Mouse (Mus musculus) forebrain, embryonic 14.5 days (tissue): ENCODE measurements around the gene Ctsw. TPM values are rescaled to one million over a fixed set of nuclear protein-coding genes. Genes with fewer than 3 reads are reported as not detected.

Experiments
- ATAC-seq: fragments of 200-750 bp; cut with Nextera tagmentation; 2 replicates; pipeline ENCODE4 v1.8.0; 2017; ENCODE audit warnings: mild to moderate bottlenecking, moderate library complexity
- DNase-seq: peaks from one replicate; pipeline ENCODE4 v3.0.0-alpha.2; 2015; ENCODE audit warnings: low spot score
- H3K27ac ChIP-seq: fragments of 300-500 bp; sonication (generic); 2 replicates; pipeline ENCODE4 v1.5.1; 2014; ENCODE audit warnings: low read depth, mild to moderate bottlenecking, control low read depth, low read length, moderate library complexity
- H3K27me3 ChIP-seq: fragments of 300-500 bp; sonication (generic); replicated peaks from 2 replicates; pipeline ENCODE4 v1.6.1; 2014; ENCODE audit warnings: low read length, control low read depth, mixed read lengths; ENCODE audit not compliant: control insufficient read depth, insufficient read depth
- H3K36me3 ChIP-seq: fragments of 300-500 bp; sonication (generic); 2 replicates; pipeline ENCODE4 v1.6.1; 2014; ENCODE audit warnings: low read length, control low read depth; ENCODE audit not compliant: control insufficient read depth, insufficient read depth
- H3K4me1 ChIP-seq: fragments of 300-500 bp; sonication (generic); 2 replicates; pipeline ENCODE4 v1.6.1; 2014; ENCODE audit warnings: antibody characterized with exemption, low read length, control low read depth; ENCODE audit not compliant: control insufficient read depth, insufficient read depth
- H3K4me2 ChIP-seq: fragments of 300-500 bp; sonication (generic); 2 replicates; pipeline ENCODE4 v1.6.1; 2014; ENCODE audit warnings: mild to moderate bottlenecking, control low read depth, low read length
- H3K4me3 ChIP-seq: fragments of 300-500 bp; sonication (generic); 2 replicates; pipeline ENCODE4 v1.5.1; 2014; ENCODE audit warnings: low read depth, low read length, control low read depth
- H3K9ac ChIP-seq: fragments of 300-500 bp; sonication (generic); 2 replicates; pipeline ENCODE4 v1.6.1; 2014; ENCODE audit warnings: mild to moderate bottlenecking, low read length, control low read depth, moderate library complexity
- H3K9me3 ChIP-seq: fragments of 300-500 bp; sonication (generic); replicated peaks from 2 replicates; pipeline ENCODE4 v1.6.1; 2016; ENCODE audit warnings: low read length, control low read depth, mixed read lengths; ENCODE audit not compliant: control insufficient read depth
- WGBS: fragments of 180-500 bp; shearing (Covaris S2); extraction: QIAGEN DNeasy Blood & Tissue Kit; methylation state at CpG from one replicate; pipeline ENCODE4 v1.1.7; 2014; 5-methylcytosine and 5-hydroxymethylcytosine counted together
- polyA plus RNA-seq: library from polyadenylated mRNA; unstranded; fragments of >200 nt; fragmentation: Nextera tagmentation; extraction: Ambion mirVana; gene quantifications from 2 replicates; pipeline ENCODE4 v1.2.1, GENCODE M21; 2014

Ctsw gene
- polyA plus RNA-seq, 1 experiment from 2014 or later, result 5.3 TPM

DNA sequence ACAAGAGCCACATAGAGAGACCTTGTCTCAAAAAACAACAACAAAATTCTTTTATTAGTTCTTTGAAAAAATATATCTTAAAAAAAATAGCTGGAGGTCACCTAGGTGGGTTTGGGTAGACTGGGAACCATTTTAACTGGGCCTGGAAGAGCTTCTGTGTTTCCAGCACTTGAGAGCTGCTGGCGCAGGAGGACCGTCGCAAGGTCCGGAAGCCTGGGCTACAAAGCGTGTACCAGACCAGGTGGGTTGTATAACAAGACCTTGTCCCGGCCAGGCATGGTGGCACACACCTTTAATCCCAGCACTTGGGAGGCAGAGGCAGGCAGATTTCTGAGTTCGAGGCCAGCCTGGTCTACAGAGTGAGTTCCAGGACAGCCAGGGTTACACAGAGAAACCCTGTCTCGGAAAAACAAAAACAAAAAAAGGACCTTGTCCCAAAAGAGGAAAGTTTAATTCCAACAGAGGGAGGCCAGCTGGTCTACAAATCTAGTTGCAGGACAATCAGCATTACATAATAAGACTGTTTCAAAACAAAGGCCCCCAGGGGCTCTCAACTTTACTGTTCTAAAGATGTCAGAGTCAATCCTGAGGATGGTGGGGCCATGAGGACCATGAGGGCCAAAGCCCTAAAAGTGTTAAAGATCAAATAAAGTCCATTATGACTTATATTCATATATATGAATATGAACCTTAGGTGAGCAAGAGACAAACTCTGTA lies 49.4 kb downstream of the Ctsw start:
- no peak overlapping the region for H3K9ac ChIP-seq
- 93% methylated on average over 8 of the region's 8 CpGs for WGBS
- no peaks in the 10 kb centered on the region for H3K27me3 ChIP-seq
- H3K9me3 ChIP-seq, result no peaks in the 10 kb centered on the region
- no peak for DNase-seq
- no peak overlapping the region for H3K27ac ChIP-seq
- no peak overlapping the region for H3K4me2 ChIP-seq
- peaks cover 24% of the 10 kb centered on the region for H3K36me3 ChIP-seq
- H3K4me1 ChIP-seq, result peaks cover 7% of the 10 kb centered on the region
- H3K4me3 ChIP-seq, result no peak overlapping the region
- ATAC-seq, result no peak

Other genes with a start within 250 kb of the Ctsw start
- 25.0 and 29.4 TPM in 2 replicates for gene Pacs1, start 195.4 kb downstream of the Ctsw start, polyA plus RNA-seq
- gene Sf3b2, start 173.1 kb downstream of the Ctsw start, polyA plus RNA-seq, result 298 and 333 TPM in 2 replicates
- gene Gal3st3, start 170.2 kb downstream of the Ctsw start, polyA plus RNA-seq, result 20.9 and 26.3 TPM in 2 replicates
- gene Catsper1, start 132.8 kb downstream of the Ctsw start, polyA plus RNA-seq, result not detected in 2 replicates
- 4.0 and 5.6 TPM in 2 replicates for gene Cst6, start 118.9 kb downstream of the Ctsw start, polyA plus RNA-seq
- gene Eif1ad, start 101.8 kb downstream of the Ctsw start, polyA plus RNA-seq, result 33.0 and 36.2 TPM in 2 replicates
- 417 and 471 TPM in 2 replicates for gene Banf1, start 101.3 kb downstream of the Ctsw start, polyA plus RNA-seq
- 58.3 and 64.2 TPM in 2 replicates for gene Sart1, start 79.8 kb downstream of the Ctsw start, polyA plus RNA-seq
- gene Tsga10ip, start 66.0 kb downstream of the Ctsw start, polyA plus RNA-seq, result not detected in 2 replicates
- gene Drap1, start 43.5 kb downstream of the Ctsw start, polyA plus RNA-seq, result 255 and 263 TPM in 2 replicates
- 36.7 and 46.9 TPM in 2 replicates for gene AI837181, start 43.4 kb downstream of the Ctsw start, polyA plus RNA-seq
- gene Fosl1, start 21.0 kb downstream of the Ctsw start, polyA plus RNA-seq, result not detected in 2 replicates
- 5.9 and 6.4 TPM in 2 replicates for gene Ccdc85b, start 10.6 kb downstream of the Ctsw start, polyA plus RNA-seq
- 153 and 167 TPM in 2 replicates for gene Fibp, start 7.9 kb downstream of the Ctsw start, polyA plus RNA-seq
- gene Efemp2, start 5.4 kb upstream of the Ctsw start, polyA plus RNA-seq, result 25.1 and 29.0 TPM in 2 replicates
- 51.8 and 57.1 TPM in 2 replicates for gene Mus81, start 19.9 kb upstream of the Ctsw start, polyA plus RNA-seq
- 4,491 and 4,757 TPM in 2 replicates for gene Cfl1, start 21.9 kb upstream of the Ctsw start, polyA plus RNA-seq
- 0.28 TPM in 1 of 2 replicates, not detected in the other for gene 1700020D05Rik, start 35.3 kb upstream of the Ctsw start, polyA plus RNA-seq
- 55.3 and 73.2 TPM in 2 replicates for gene Snx32, start 42.0 kb upstream of the Ctsw start, polyA plus RNA-seq
- gene Ovol1, start 92.1 kb upstream of the Ctsw start, polyA plus RNA-seq, result 0.16 TPM in 1 of 2 replicates, not detected in the other
- gene Ap5b1, start 99.5 kb upstream of the Ctsw start, polyA plus RNA-seq, result 1.5 and 1.6 TPM in 2 replicates
- 85.7 and 95.8 TPM in 2 replicates for gene Rnaseh2c, start 133.4 kb upstream of the Ctsw start, polyA plus RNA-seq
- gene Kat5, start 141.7 kb upstream of the Ctsw start, polyA plus RNA-seq, result 43.7 and 49.7 TPM in 2 replicates
- 29.8 and 35.8 TPM in 2 replicates for gene Rela, start 169.0 kb upstream of the Ctsw start, polyA plus RNA-seq
- 9.2 and 10.2 TPM in 2 replicates for gene Sipa1, start 195.2 kb upstream of the Ctsw start, polyA plus RNA-seq
- 9.2 and 11.8 TPM in 2 replicates for gene Map3k11, start 220.2 kb upstream of the Ctsw start, polyA plus RNA-seq
- gene Pcnx3, start 220.4 kb upstream of the Ctsw start, polyA plus RNA-seq, result 20.9 and 24.6 TPM in 2 replicates
- 0.17 TPM in 1 of 2 replicates, not detected in the other for gene Kcnk7, start 235.9 kb upstream of the Ctsw start, polyA plus RNA-seq